In genomic region chrX:12158821-12159533, GRCm38 (mm10) we compare ENCODE assay signal across 7 mouse cellular contexts. TPM values are rescaled to one million over a fixed set of nuclear protein-coding genes. Genes with fewer than 3 reads are reported as not detected.
DNase-seq lines count a peak whose midpoint lies in the region; ATAC-seq and TF ChIP-seq lines count a peak whose summit lies in the region.

No protein-coding gene starts in this region.

- DNase-seq in thymus, adult 18-20 months, result peak; percentile 44 to 61
- no peak for DNase-seq in thymus, postnatal 0 days (ENCODE audit: low spot score)

- peak overlapping the region; percentile 66 for H3ac ChIP-seq in myocyte (ENCODE audit: control insufficient read depth, insufficient read length)

- no peaks in the 10 kb centered on the region for H3K36me3 ChIP-seq in forebrain, embryonic 13.5 days (ENCODE audit: poor library complexity, severe bottlenecking)
- H3K36me3 ChIP-seq in hindbrain, embryonic 15.5 days, result no peaks in the 10 kb centered on the region
- H3K36me3 ChIP-seq in liver, embryonic 12.5 days, result no peaks in the 10 kb centered on the region
- H3K36me3 ChIP-seq in myocyte (ENCODE audit: control insufficient read depth, insufficient read depth), result no peaks in the 10 kb centered on the region

- H3K9ac ChIP-seq in forebrain, embryonic 13.5 days, result peak overlapping the region; percentile 51; the same call in 1 of the 2 replicates
- 0 out of 2 replicates have a peak overlapping the region, but pooled peaks have one; percentile 29 for H3K9ac ChIP-seq in hindbrain, embryonic 15.5 days
- no peak overlapping the region for H3K9ac ChIP-seq in liver, embryonic 12.5 days

- peak overlapping the region; percentile 42 for H3K4me3 ChIP-seq in forebrain, embryonic 13.5 days
- peak overlapping the region; percentile 47 for H3K4me3 ChIP-seq in hindbrain, embryonic 15.5 days
- peak overlapping the region; percentile 47 for H3K4me3 ChIP-seq in liver, embryonic 12.5 days
- peak overlapping the region; percentile 29 for H3K4me3 ChIP-seq in myocyte

- no peak for TF ChIP-seq POLR2A in myocyte (IDR thresholded peaks at IDR 0.05; ENCODE audit: insufficient read length, low read depth)

- no peaks in the 10 kb centered on the region for H3K9me3 ChIP-seq in forebrain, embryonic 13.5 days (replicated peaks)
- no peaks in the 10 kb centered on the region for H3K9me3 ChIP-seq in hindbrain, embryonic 15.5 days
- H3K9me3 ChIP-seq in liver, embryonic 12.5 days (replicated peaks), result no peaks in the 10 kb centered on the region

- 10% methylated on average over 29 of the region's 31 CpGs for WGBS in forebrain, embryonic 13.5 days
- 6% methylated on average over 31 of the region's 31 CpGs for WGBS in hindbrain, embryonic 15.5 days
- 3% methylated on average over 29 of the region's 31 CpGs for WGBS in liver, embryonic 12.5 days (ENCODE audit: insufficient replicate concordance)

- peaks cover 36% of the 10 kb centered on the region for H3K4me1 ChIP-seq in forebrain, embryonic 13.5 days
- peaks cover 31% of the 10 kb centered on the region; the same call in 1 of the 2 replicates for H3K4me1 ChIP-seq in hindbrain, embryonic 15.5 days (replicated peaks)
- peaks cover 8% of the 10 kb centered on the region; the same call in 1 of the 2 replicates for H3K4me1 ChIP-seq in liver, embryonic 12.5 days

- H3K27me3 ChIP-seq in forebrain, embryonic 13.5 days, result peaks cover 67% of the 10 kb centered on the region
- H3K27me3 ChIP-seq in hindbrain, embryonic 15.5 days, result peaks cover 26% of the 10 kb centered on the region; the same call in 1 of the 2 replicates
- peaks cover 78% of the 10 kb centered on the region for H3K27me3 ChIP-seq in liver, embryonic 12.5 days (replicated peaks)
- H3K27me3 ChIP-seq in myocyte (ENCODE audit: control insufficient read depth, insufficient read depth, insufficient read length), result no peaks in the 10 kb centered on the region

- H3K79me2 ChIP-seq in myocyte (ENCODE audit: control insufficient read depth, insufficient read depth), result no peaks in the 10 kb centered on the region

- peak; percentile 25 for ATAC-seq in forebrain, embryonic 13.5 days
- peak; percentile 19 for ATAC-seq in hindbrain, embryonic 15.5 days (ENCODE audit: low FRiP score, low read depth)
- ATAC-seq in liver, embryonic 12.5 days, result peak; percentile 41
- ATAC-seq in erythroid progenitor cell, adult 5-6 weeks (replicated peaks; ENCODE audit: low FRiP score, poor library complexity, severe bottlenecking), result no peak

- peak overlapping the region; percentile 65 for H3K4me2 ChIP-seq in forebrain, embryonic 13.5 days
- peak overlapping the region; percentile 70 for H3K4me2 ChIP-seq in hindbrain, embryonic 15.5 days
- peak overlapping the region; percentile 63 for H3K4me2 ChIP-seq in liver, embryonic 12.5 days
- peak overlapping the region; percentile 97 for H3K4me2 ChIP-seq in myocyte (ENCODE audit: low read depth)

- peak overlapping the region; percentile 49; the same call in 1 of the 2 replicates for H3K27ac ChIP-seq in forebrain, embryonic 13.5 days
- peak overlapping the region; percentile 57; the same call in 1 of the 2 replicates for H3K27ac ChIP-seq in hindbrain, embryonic 15.5 days (replicated peaks)
- peak overlapping the region; percentile 58 for H3K27ac ChIP-seq in liver, embryonic 12.5 days

TF ChIP-seq in myocyte, 11 proteins besides CTCF, POLR2A, EP300 and RAD21:
- TF ChIP-seq REST (IDR thresholded peaks at IDR 0.05; ENCODE audit: insufficient read depth, insufficient read length), result no peak
- TF ChIP-seq POLR2AphosphoS2 (IDR thresholded peaks at IDR 0.05; ENCODE audit: insufficient read length, low read depth), result no peak
- no peak for TF ChIP-seq E2F4 (IDR thresholded peaks at IDR 0.05; ENCODE audit: insufficient read depth)
- TF ChIP-seq CEBPB (IDR thresholded peaks at IDR 0.05; ENCODE audit: insufficient read depth, poor library complexity, severe bottlenecking), result no peak
- TF ChIP-seq TCF12 (IDR thresholded peaks at IDR 0.05; ENCODE audit: insufficient read depth, poor library complexity, severe bottlenecking), result no peak
- no peak for TF ChIP-seq MYOG (IDR thresholded peaks at IDR 0.05; ENCODE audit: control insufficient read depth in 1 of 3, insufficient read depth in 1 of 3, insufficient read length in 2 of 3, low read depth in 2 of 3)
- no peak for TF ChIP-seq MYOD1 (IDR thresholded peaks at IDR 0.05; ENCODE audit: control insufficient read depth in 1 of 3, insufficient read length in 2 of 3, low read depth in 2 of 3)
- no peak for TF ChIP-seq USF1 (IDR thresholded peaks at IDR 0.05; ENCODE audit: low read depth)
- TF ChIP-seq SRF (IDR thresholded peaks at IDR 0.05; ENCODE audit: control insufficient read depth, insufficient read length, low read depth), result no peak
- no peak for TF ChIP-seq TCF3 (IDR thresholded peaks at IDR 0.05; ENCODE audit: insufficient read length, low read depth)
- TF ChIP-seq MAX (IDR thresholded peaks at IDR 0.05; ENCODE audit: low read depth), result no peak

RNA-seq across cellular contexts. Expression of gene Bcor, which starts 1.2 kb away (rescaled TPM):
- polyA plus RNA-seq in thymus, postnatal 0 days (2015; fragmentation: Nextera tagmentation; extraction: Ambion mirVana), result 14.1 and 14.2 TPM in 2 replicates
- 16.2 and 18.8 TPM in 2 replicates for polyA plus RNA-seq in forebrain, embryonic 13.5 days (2015; fragmentation: Nextera tagmentation; extraction: Ambion mirVana)
- 13.0 and 15.8 TPM in 2 replicates for polyA plus RNA-seq in hindbrain, embryonic 15.5 days (2015; fragmentation: Nextera tagmentation; extraction: Ambion mirVana)
- 7.9 and 8.4 TPM in 2 replicates for polyA plus RNA-seq in liver, embryonic 12.5 days (2016; fragmentation: Nextera tagmentation; extraction: Ambion mirVana)
- polyA plus RNA-seq in myocyte (2012; fragmentation: generic; extraction: Trizol), result 12.1 TPM
- 21.4 and 32.4 TPM in 2 replicates for total RNA-seq in erythroid progenitor cell, adult 5-6 weeks (2015; ENCODE audit: low replicate concordance)
- 26.3 and 35.9 TPM in 2 replicates for total RNA-seq in erythroid progenitor cell, adult 5-6 weeks (2017; ENCODE audit: low replicate concordance)
